Mouse (Mus musculus): ENCODE measurements around the gene Tmem262. TPM values are rescaled to one million over a fixed set of nuclear protein-coding genes. Genes with fewer than 3 reads are reported as not detected.

Gene Tmem262
- total RNA-seq, 2 experiments from 2014 or later = not detected

GRCm38 (mm10) chr19:6084478-6085248 is 4.8 kb downstream of the Tmem262 start, which contains the start of the genes Zfpl1 and Cdca5:
TSS of gene Zfpl1 (minus strand) at chr19:6084956.
TSS of gene Cdca5 (plus strand) at chr19:6084983.
- intact Hi-C loops (cut with DNase I) = loop anchor here (1.0 to 2.0 kb wide), 2 partner anchors 28 to 38 kb away; partner anchors contain the start of genes Fau, Mrpl49 and Syvn1

GRCm38 (mm10) chr19:6085417-6085879 is 5.6 kb downstream of the Tmem262 start:
- intact Hi-C loops (cut with DNase I) = loop anchor here (2.0 kb wide), 1 partner anchor 29 kb away; the partner anchor contains the start of genes Fau and Mrpl49
- DNase-seq (ENCODE audit: low spot score in 2 of 2) = no peak

More at GRCm38 (mm10) chr19:6084478-6085248, 4.8 kb downstream of the Tmem262 start, which contains the start of the genes Zfpl1 and Cdca5:
- DNase-seq (ENCODE audit: low spot score in 2 of 2) = peak; percentile 95 to 97

- DNase-seq (ENCODE audit: low spot score in 2 of 2) = no peak
- intact Hi-C loops (cut with DNase I) = no loop called here
Observed at GRCm38 (mm10) chr19:6088841-6089240, 9.0 kb downstream of the Tmem262 start.

- no peak for DNase-seq (ENCODE audit: low spot score in 2 of 2)
- intact Hi-C loops (cut with DNase I) = no loop called here
Observed at GRCm38 (mm10) chr19:6094119-6094518, 14.3 kb downstream of the Tmem262 start, which contains the start of gene AC131692.1. TSS of gene AC131692.1 (plus strand) at chr19:6094419.

- intact Hi-C loops (cut with DNase I) = no loop called here
- no peak for DNase-seq (ENCODE audit: low spot score in 2 of 2)
Observed at GRCm38 (mm10) chr19:6097847-6098246, 18.0 kb downstream of the Tmem262 start.

- no peak for DNase-seq (ENCODE audit: low spot score in 2 of 2)
- intact Hi-C loops (cut with DNase I) = no loop called here
Observed at GRCm38 (mm10) chr19:6101186-6101585, 21.4 kb downstream of the Tmem262 start.

- no peak for DNase-seq (ENCODE audit: low spot score in 2 of 2)
- intact Hi-C loops (cut with DNase I) = no loop called here
Observed at GRCm38 (mm10) chr19:6102169-6102853, 22.5 kb downstream of the Tmem262 start.

GRCm38 (mm10) chr19:6104476-6104875 is 24.6 kb downstream of the Tmem262 start:
- no peak for DNase-seq (ENCODE audit: low spot score in 2 of 2)
- intact Hi-C loops (cut with DNase I) = no loop called here

GRCm38 (mm10) chr19:6105586-6105985 is 25.8 kb downstream of the Tmem262 start, which contains the start of gene Naaladl1:
TSS of gene Naaladl1 (plus strand) at chr19:6105782.
- DNase-seq (ENCODE audit: low spot score in 2 of 2) = no peak
- intact Hi-C loops (cut with DNase I) = no loop called here

GRCm38 (mm10) chr19:6113116-6113515 is 33.3 kb downstream of the Tmem262 start:
- intact Hi-C loops (cut with DNase I) = no loop called here
- DNase-seq (ENCODE audit: low spot score in 2 of 2) = no peak

- intact Hi-C loops (cut with DNase I) = loop anchor here (5.0 kb wide), 1 partner anchor 39 kb away; the partner anchor contains the start of gene Vps51
- DNase-seq (ENCODE audit: low spot score in 2 of 2) = peak in 1 of 2 experiments; percentile 22
Observed at GRCm38 (mm10) chr19:6116113-6116850, 36.4 kb downstream of the Tmem262 start.

GRCm38 (mm10) chr19:6117346-6117985 is 37.6 kb downstream of the Tmem262 start:
- no peak for DNase-seq (ENCODE audit: low spot score in 2 of 2)
- intact Hi-C loops (cut with DNase I) = loop anchor here (5.0 kb wide), 1 partner anchor 40 kb away; the partner anchor contains the start of gene Vps51

- intact Hi-C loops (cut with DNase I) = loop anchor here (5.0 kb wide), 1 partner anchor 41 kb away; the partner anchor contains the start of gene Vps51
- DNase-seq (ENCODE audit: low spot score in 2 of 2) = peak; percentile 91 to 92
Observed at GRCm38 (mm10) chr19:6117986-6118676, 38.3 kb downstream of the Tmem262 start, which contains the start of gene Sac3d1. TSS of gene Sac3d1 (minus strand) at chr19:6118650.

GRCm38 (mm10) chr19:6118677-6119185 is 38.9 kb downstream of the Tmem262 start:
- intact Hi-C loops (cut with DNase I) = loop anchor here (5.0 kb wide), 1 partner anchor 41 kb away; the partner anchor contains the start of gene Vps51

GRCm38 (mm10) chr19:6121761-6122160 is 41.9 kb downstream of the Tmem262 start:
- intact Hi-C loops (cut with DNase I) = no loop called here
- no peak for DNase-seq (ENCODE audit: low spot score in 2 of 2)

More at GRCm38 (mm10) chr19:6118677-6119185, 38.9 kb downstream of the Tmem262 start:
- no peak for DNase-seq (ENCODE audit: low spot score in 2 of 2)

GRCm38 (mm10) chr19:6123330-6123729 is 43.5 kb downstream of the Tmem262 start:
- intact Hi-C loops (cut with DNase I) = no loop called here
- DNase-seq (ENCODE audit: low spot score in 2 of 2) = no peak

- intact Hi-C loops (cut with DNase I) = loop anchor here (5.0 kb wide), 1 partner anchor 117 kb away; the partner anchor contains the start of gene Atg2a
Observed at GRCm38 (mm10) chr19:6124898-6125297, 45.1 kb downstream of the Tmem262 start.

GRCm38 (mm10) chr19:6126289-6126688 is 46.5 kb downstream of the Tmem262 start:
- intact Hi-C loops (cut with DNase I) = loop anchor here (5.0 kb wide), 1 partner anchor 116 kb away; the partner anchor contains the start of gene Atg2a

More at GRCm38 (mm10) chr19:6124898-6125297, 45.1 kb downstream of the Tmem262 start:
- DNase-seq (ENCODE audit: low spot score in 2 of 2) = no peak

More at GRCm38 (mm10) chr19:6126289-6126688, 46.5 kb downstream of the Tmem262 start:
- DNase-seq (ENCODE audit: low spot score in 2 of 2) = no peak

All from left cerebral cortex, postnatal 36 days (tissue).